Mouse (Mus musculus): ENCODE results near the gene Cbl. TPM values are rescaled to one million over a fixed set of nuclear protein-coding genes. Genes with fewer than 3 reads are reported as not detected.

Gene Cbl
- 21.7 and 26.5 TPM in 2 replicates for polyA plus RNA-seq (2015; fragmentation: Nextera tagmentation; extraction: Ambion mirVana)

- H3K27ac ChIP-seq (ENCODE audit: low read length) = peak within 1 kb of the TSS; percentile 97
- no peaks in the 10 kb centered on the region for H3K27me3 ChIP-seq (ENCODE audit: control insufficient read depth, insufficient read depth, low read depth, low read length)
- H3K4me2 ChIP-seq (ENCODE audit: low read length) = peak within 1 kb of the TSS; percentile 72
- WGBS = under 1% methylated on average over 65 of the region's 76 CpGs
- H3K36me3 ChIP-seq (ENCODE audit: control insufficient read depth, insufficient read depth, low read length) = no peaks in the 10 kb centered on the region
- peak within 1 kb of the TSS; percentile 94 for H3K9ac ChIP-seq (ENCODE audit: low read depth, low read length)
- peaks cover 29% of the 10 kb centered on the region for H3K4me1 ChIP-seq (ENCODE audit: control insufficient read depth, insufficient read depth, low read length)
- peak; percentile 91 for ATAC-seq
- no peaks in the 10 kb centered on the region for H3K9me3 ChIP-seq (replicated peaks; ENCODE audit: control insufficient read depth, low read length, poor library complexity, severe bottlenecking)
- H3K4me3 ChIP-seq (ENCODE audit: low read depth, low read length) = peak within 1 kb of the TSS; percentile 88
Observed at GRCm38 (mm10) chr9:44233802-44234478, at the start of gene Cbl. Cbl (minus strand) TSS chr9:44234049.

- peaks cover 17% of the 10 kb centered on the region for H3K4me1 ChIP-seq (ENCODE audit: control insufficient read depth, insufficient read depth, low read length)
- peaks cover 28% of the 10 kb centered on the region; the same call in 1 of the 2 replicates for H3K36me3 ChIP-seq (ENCODE audit: control insufficient read depth, insufficient read depth, low read length)
- no peak overlapping the region for H3K9ac ChIP-seq (ENCODE audit: low read depth, low read length)
- H3K4me3 ChIP-seq (ENCODE audit: low read depth, low read length) = no peak overlapping the region
- no peaks in the 10 kb centered on the region for H3K9me3 ChIP-seq (replicated peaks; ENCODE audit: control insufficient read depth, low read length, poor library complexity, severe bottlenecking)
- ATAC-seq = no peak
- no peaks in the 10 kb centered on the region for H3K27me3 ChIP-seq (ENCODE audit: control insufficient read depth, insufficient read depth, low read depth, low read length)
- WGBS = 78% methylated on average over 5 of the region's 5 CpGs
- no peak overlapping the region for H3K27ac ChIP-seq (ENCODE audit: low read length)
- H3K4me2 ChIP-seq (ENCODE audit: low read length) = no peak overlapping the region
Observed at GRCm38 (mm10) chr9:44283183-44283582, 49.3 kb upstream of the Cbl start.

DNA sequence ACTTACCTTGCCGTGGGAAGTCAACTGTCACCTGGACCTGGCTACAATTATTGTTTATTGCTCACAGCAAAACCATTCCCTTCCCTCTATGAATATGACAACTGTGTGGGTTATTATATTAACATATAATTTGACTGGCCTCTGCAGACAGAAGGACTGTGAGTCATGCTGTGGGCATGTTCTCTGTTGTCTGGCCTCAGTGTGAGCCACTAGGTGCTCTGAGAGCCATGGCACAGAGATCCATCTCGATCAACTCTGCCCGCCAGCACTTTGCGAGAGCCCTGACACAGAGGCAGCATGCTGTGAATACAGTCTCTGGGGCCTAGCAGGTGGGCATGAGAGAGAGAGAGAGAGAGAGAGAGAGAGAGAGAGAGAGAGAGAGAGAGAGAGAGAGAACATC, 36.1 kb upstream of the Cbl start:
- Histone ChIP-seq H3K27ac (ENCODE audit: low read length) (no peak overlapping the region), H3K4me1 (ENCODE audit: control insufficient read depth, insufficient read depth, low read length) (peaks cover 12% of the 10 kb centered on the region), H3K36me3 (ENCODE audit: control insufficient read depth, insufficient read depth, low read length) (peaks cover 10% of the 10 kb centered on the region; the same call in 1 of the 2 replicates), H3K4me3 (ENCODE audit: low read depth, low read length) (no peak overlapping the region), H3K4me2 (ENCODE audit: low read length) (no peak overlapping the region), H3K9ac (ENCODE audit: low read depth, low read length) (no peak overlapping the region), H3K27me3 (ENCODE audit: control insufficient read depth, insufficient read depth, low read depth, low read length) (no peaks in the 10 kb centered on the region), H3K9me3 (replicated peaks; ENCODE audit: control insufficient read depth, low read length, poor library complexity, severe bottlenecking) (no peaks in the 10 kb centered on the region)
- no peak for ATAC-seq
- 85% methylated on average over 4 of the region's 4 CpGs for WGBS

DNA sequence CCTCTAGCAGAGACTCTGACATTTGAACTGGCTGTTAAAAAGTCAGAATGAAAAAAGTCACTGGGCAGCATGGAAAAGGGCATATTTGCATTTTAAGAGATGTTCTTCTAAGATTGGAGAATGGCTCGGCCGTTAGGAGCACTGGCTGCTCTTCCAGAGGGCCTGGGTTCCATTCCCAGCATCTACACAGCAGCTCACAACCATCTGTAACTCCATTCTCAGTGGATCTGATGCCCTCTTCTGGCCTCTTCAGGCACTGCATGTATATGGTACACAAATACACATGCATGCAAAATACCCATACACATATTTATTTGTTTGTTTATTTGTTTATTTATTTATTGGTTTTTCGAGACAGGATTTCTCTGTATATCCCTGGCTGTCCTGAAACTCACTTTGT, 35.2 kb upstream of the Cbl start:
- H3K27me3 ChIP-seq (ENCODE audit: control insufficient read depth, insufficient read depth, low read depth, low read length) = no peaks in the 10 kb centered on the region
- ATAC-seq = no peak
- 84% methylated on average over 3 of the region's 3 CpGs for WGBS

GRCm38 (mm10) chr9:44268432-44268831, 34.6 kb upstream of the Cbl start, which contains the start of gene Nlrx1:
Nlrx1 (minus strand) TSS chr9:44268599.
- Histone ChIP-seq H3K9ac (ENCODE audit: low read depth, low read length) (peak within 1 kb of the TSS; percentile 47), H3K27ac (ENCODE audit: low read length) (peak within 1 kb of the TSS; percentile 64), H3K4me3 (ENCODE audit: low read depth, low read length) (peak within 1 kb of the TSS; percentile 24), H3K4me1 (ENCODE audit: control insufficient read depth, insufficient read depth, low read length) (peaks cover 22% of the 10 kb centered on the region), H3K4me2 (ENCODE audit: low read length) (peak within 1 kb of the TSS; percentile 47), H3K36me3 (ENCODE audit: control insufficient read depth, insufficient read depth, low read length) (0 out of 2 replicates have a peak, but pooled peaks cover 2% of the 10 kb centered on the region), H3K27me3 (ENCODE audit: control insufficient read depth, insufficient read depth, low read depth, low read length) (no peaks in the 10 kb centered on the region), H3K9me3 (replicated peaks; ENCODE audit: control insufficient read depth, low read length, poor library complexity, severe bottlenecking) (no peaks in the 10 kb centered on the region)
- WGBS = 81% methylated on average over 6 of the region's 6 CpGs
- no peak for ATAC-seq

More for the DNA sequence above, 35.2 kb upstream of the Cbl start:
- Histone ChIP-seq H3K9ac (ENCODE audit: low read depth, low read length) (no peak overlapping the region), H3K4me2 (ENCODE audit: low read length) (no peak overlapping the region), H3K4me3 (ENCODE audit: low read depth, low read length) (no peak overlapping the region), H3K9me3 (replicated peaks; ENCODE audit: control insufficient read depth, low read length, poor library complexity, severe bottlenecking) (no peaks in the 10 kb centered on the region), H3K36me3 (ENCODE audit: control insufficient read depth, insufficient read depth, low read length) (peaks cover 4% of the 10 kb centered on the region; the same call in 1 of the 2 replicates), H3K27ac (ENCODE audit: low read length) (no peak overlapping the region), H3K4me1 (ENCODE audit: control insufficient read depth, insufficient read depth, low read length) (peaks cover 21% of the 10 kb centered on the region)

DNA sequence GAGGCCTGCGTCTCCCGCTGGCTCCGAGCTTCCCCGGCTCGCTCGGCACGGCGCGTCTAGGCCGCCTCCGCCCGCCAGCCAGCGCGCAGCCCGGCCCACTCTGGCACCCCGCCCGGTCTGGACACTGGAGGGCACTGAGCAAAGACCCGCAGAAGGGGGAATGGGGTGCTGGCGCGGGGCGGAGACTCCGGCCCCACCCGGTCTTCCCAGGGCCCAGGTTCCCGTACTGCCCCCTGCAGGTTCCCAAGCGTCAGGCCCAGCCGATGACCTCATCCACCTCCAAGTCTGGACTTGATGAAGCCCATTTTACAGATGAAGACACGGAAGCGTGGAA, 34.1 kb upstream of the Cbl start:
- Histone ChIP-seq H3K27me3 (ENCODE audit: control insufficient read depth, insufficient read depth, low read depth, low read length) (no peaks in the 10 kb centered on the region), H3K9ac (ENCODE audit: low read depth, low read length) (peak overlapping the region; percentile 47), H3K36me3 (ENCODE audit: control insufficient read depth, insufficient read depth, low read length) (no peaks in the 10 kb centered on the region), H3K4me3 (ENCODE audit: low read depth, low read length) (peak overlapping the region; percentile 24), H3K4me2 (ENCODE audit: low read length) (peak overlapping the region; percentile 47), H3K4me1 (ENCODE audit: control insufficient read depth, insufficient read depth, low read length) (peaks cover 22% of the 10 kb centered on the region), H3K27ac (ENCODE audit: low read length) (peak overlapping the region; percentile 64), H3K9me3 (replicated peaks; ENCODE audit: control insufficient read depth, low read length, poor library complexity, severe bottlenecking) (no peaks in the 10 kb centered on the region)
- WGBS = 8% methylated on average over 27 of the region's 28 CpGs
- peak; percentile 62 for ATAC-seq

DNA sequence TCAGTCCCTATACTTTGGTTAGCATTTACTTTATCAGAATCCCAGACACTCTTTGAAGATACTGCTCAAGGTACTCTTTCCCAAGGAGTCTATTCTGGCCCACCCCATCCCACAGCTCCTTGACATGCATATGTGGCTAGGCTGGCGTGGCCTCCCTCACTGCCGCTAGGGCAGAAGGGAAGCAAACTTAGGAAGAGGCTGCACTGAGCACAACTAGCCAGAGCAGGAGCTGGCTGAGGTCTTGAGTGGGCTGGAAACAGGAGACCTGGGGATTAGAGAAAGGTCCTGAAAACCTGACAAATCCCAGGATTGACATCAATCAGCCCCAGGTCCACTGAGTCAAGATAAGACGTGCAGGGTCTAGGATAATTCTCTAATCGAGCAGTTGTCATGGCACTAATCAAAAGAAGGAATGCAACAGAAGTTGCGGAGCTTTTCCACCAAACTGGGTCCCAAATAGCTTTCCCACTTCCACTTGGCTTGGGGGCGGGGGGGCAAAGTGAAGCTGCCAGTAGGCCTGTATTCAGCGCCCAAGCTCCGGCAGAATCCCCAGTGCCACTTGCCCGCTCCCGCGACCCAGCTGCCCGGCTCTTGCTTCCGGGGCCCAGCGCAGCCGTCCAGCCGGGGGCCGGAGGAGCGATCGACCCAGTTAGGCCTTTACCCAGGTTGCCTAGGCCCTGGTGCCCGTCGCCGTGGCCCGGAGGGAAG, 33.6 kb upstream of the Cbl start:
- Histone ChIP-seq H3K9me3 (replicated peaks; ENCODE audit: control insufficient read depth, low read length, poor library complexity, severe bottlenecking) (no peaks in the 10 kb centered on the region), H3K4me2 (ENCODE audit: low read length) (peak overlapping the region; percentile 47), H3K9ac (ENCODE audit: low read depth, low read length) (peak overlapping the region; percentile 47), H3K4me1 (ENCODE audit: control insufficient read depth, insufficient read depth, low read length) (peaks cover 22% of the 10 kb centered on the region), H3K27me3 (ENCODE audit: control insufficient read depth, insufficient read depth, low read depth, low read length) (no peaks in the 10 kb centered on the region), H3K4me3 (ENCODE audit: low read depth, low read length) (peak overlapping the region; percentile 24), H3K27ac (ENCODE audit: low read length) (peak overlapping the region; percentile 64), H3K36me3 (ENCODE audit: control insufficient read depth, insufficient read depth, low read length) (no peaks in the 10 kb centered on the region)
- ATAC-seq = peak; percentile 3; the same call in 1 of the 2 replicates
- 4% methylated on average over 21 of the region's 23 CpGs for WGBS

DNA sequence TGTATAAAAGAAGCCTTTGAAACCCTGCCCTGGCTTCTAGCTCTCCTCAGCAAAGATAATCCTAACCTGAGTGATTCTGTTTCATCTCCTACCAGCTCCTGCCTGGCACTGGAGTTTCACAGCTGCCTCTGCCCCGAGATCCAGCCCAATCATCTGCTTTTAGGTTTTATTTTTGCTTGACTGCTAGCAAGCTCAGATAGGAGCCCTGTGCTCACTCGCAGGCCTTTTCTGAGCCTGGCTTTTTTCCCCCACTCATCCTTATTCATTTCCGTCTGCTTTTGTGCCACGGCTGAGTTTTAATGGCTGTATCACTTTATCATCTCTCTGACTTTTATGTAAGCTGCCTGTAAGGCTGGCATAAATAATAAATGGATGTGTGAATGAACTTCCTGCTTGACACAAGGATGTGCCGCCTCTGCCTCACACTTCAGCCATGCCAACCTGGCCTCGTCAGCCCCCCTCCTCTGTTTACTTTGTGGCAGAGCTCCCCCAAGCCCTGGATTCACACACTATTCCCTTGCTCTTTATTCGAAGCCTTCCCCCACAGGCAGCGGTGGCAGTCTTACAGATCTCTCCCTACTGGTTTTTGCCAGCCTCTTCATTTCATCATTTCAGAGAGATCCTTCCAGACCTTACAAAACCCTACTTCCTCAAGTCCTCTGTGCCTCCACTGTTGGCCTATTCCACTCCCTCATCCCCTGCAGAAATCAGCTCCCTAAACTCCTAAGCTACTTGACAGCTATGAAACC, 32.8 kb upstream of the Cbl start:
- H3K36me3 ChIP-seq (ENCODE audit: control insufficient read depth, insufficient read depth, low read length) = no peaks in the 10 kb centered on the region
- 40% methylated on average over 8 of the region's 8 CpGs for WGBS
- H3K9ac ChIP-seq (ENCODE audit: low read depth, low read length) = peak overlapping the region; percentile 27; the same call in 1 of the 2 replicates
- peak overlapping the region; percentile 64 for H3K27ac ChIP-seq (ENCODE audit: low read length)
- H3K4me3 ChIP-seq (ENCODE audit: low read depth, low read length) = no peak overlapping the region
- no peak overlapping the region for H3K4me2 ChIP-seq (ENCODE audit: low read length)
- H3K4me1 ChIP-seq (ENCODE audit: control insufficient read depth, insufficient read depth, low read length) = peaks cover 22% of the 10 kb centered on the region
- no peaks in the 10 kb centered on the region for H3K9me3 ChIP-seq (replicated peaks; ENCODE audit: control insufficient read depth, low read length, poor library complexity, severe bottlenecking)
- 0 out of 2 replicates have a peak, but pooled peaks have one; percentile 29 for ATAC-seq
- H3K27me3 ChIP-seq (ENCODE audit: control insufficient read depth, insufficient read depth, low read depth, low read length) = no peaks in the 10 kb centered on the region
